Mouse (Mus musculus) heart, adult 2 months (tissue): ENCODE measurements around the gene Dnm1l. TPM values are rescaled to one million over a fixed set of nuclear protein-coding genes. Genes with fewer than 3 reads are reported as not detected.
"Not testable (repeated sequence)": the region's sequence is repeated elsewhere in the genome, so short reads cannot be mapped to it uniquely, and the experiment has no call there.

Experiments used
- DNase-seq, 2 experiments: peaks; one replicate each; pipeline ENCODE4 v3.0.0; 2021
- H3K27ac ChIP-seq: fragments of 200-600 bp; 2 replicates; pipeline ENCODE4 v1.8.1; 2022
- H3K27me3 ChIP-seq: fragments of 200-500 bp; 2 replicates; pipeline ENCODE4 v1.6.1; 2012; ENCODE audit warnings: mild to moderate bottlenecking, low read length, inconsistent platforms, mixed read lengths; ENCODE audit not compliant: control insufficient read depth, insufficient read depth
- H3K36me3 ChIP-seq: fragments of 200-500 bp; 2 replicates; pipeline ENCODE4 v1.6.1; 2012; ENCODE audit warnings: low read length, inconsistent platforms; ENCODE audit not compliant: control insufficient read depth, insufficient read depth
- H3K4me1 ChIP-seq: fragments of 200-500 bp; 2 replicates; pipeline ENCODE4 v1.6.1; 2011; ENCODE audit warnings: low read length; ENCODE audit not compliant: control insufficient read depth, insufficient read depth
- H3K4me3 ChIP-seq: fragments of 200-600 bp; 2 replicates; pipeline ENCODE4 v1.8.1; 2022
- H3K79me2 ChIP-seq: fragments of 200-500 bp; replicated peaks from 2 replicates; pipeline ENCODE4 v1.6.1; 2012; ENCODE audit warnings: mild to moderate bottlenecking, inconsistent platforms, low read length, moderate library complexity, mixed read lengths; ENCODE audit not compliant: control insufficient read depth, insufficient read depth
- H3K9ac ChIP-seq: fragments of 200-500 bp; 2 replicates; pipeline ENCODE4 v1.6.1; 2012; ENCODE audit warnings: low read depth, mild to moderate bottlenecking, control low read depth, inconsistent platforms, low read length, mixed read lengths
- CTCF ChIP-seq: fragments of 200-600 bp; IDR thresholded peaks from 2 replicates; pipeline ENCODE4 v1.8.1; 2022; ENCODE audit warnings: antibody characterized with exemption, mild to moderate bottlenecking, moderate library complexity
- EP300 ChIP-seq: fragments of 200-500 bp; IDR thresholded peaks from 2 replicates; pipeline ENCODE4 v1.6.1; 2011; ENCODE audit warnings: low read depth, low read length, control low read depth; ENCODE audit not compliant: insufficient read depth
- POLR2A ChIP-seq: fragments of 200-500 bp; IDR thresholded peaks from 2 replicates; pipeline ENCODE4 v1.6.1; 2011; ENCODE audit warnings: mild to moderate bottlenecking, low read depth, low read length, control low read depth; ENCODE audit not compliant: insufficient read depth
- WGBS: fragments of 180-500 bp; shearing (Covaris S2); methylation state at CpG from one replicate; pipeline ENCODE4 v1.1.7; 2018; 5-methylcytosine and 5-hydroxymethylcytosine counted together
- intact Hi-C: fragments of 180-260 bp; cut with DNase I; formaldehyde crosslinking; loops from one replicate; pipeline ENCODE4 v1.15.1; 2025
- long read RNA-seq: library from polyadenylated mRNA; stranded (forward); transcript quantifications from one replicate; pipeline ENCODE4 v2.0.0, GENCODE M21; 2021
- polyA plus RNA-seq: library from polyadenylated mRNA; depleted of rRNA; stranded (reverse); fragments of >200 nt; gene quantifications from 2 replicates; pipeline ENCODE4 v1.2.3, GENCODE M21; 2012; rRNA removed
- total RNA-seq, 2 experiments: library from RNA; stranded (reverse); gene quantifications; 2 replicates each; pipeline ENCODE4 v1.2.3; 2021

Gene Dnm1l
- total RNA-seq (10 to 100 TPM; 95.1 to 99.0 TPM), polyA plus RNA-seq (17.5 and 41.0 TPM in 2 replicates)
- long read RNA-seq, transcript Dnm1l-201 (18 exons, 3,951 nt): major isoform, 36 of 87 reads
- long read RNA-seq, partial matches to known transcripts: 4 of 87 reads
- long read RNA-seq, other reads (novel, unspliced or antisense): 45 of 87 reads

- peak within 1 kb of the TSS; percentile 96 for H3K4me3 ChIP-seq
- WGBS: under 1% methylated on average over 55 of the region's 55 CpGs
- H3K27me3 ChIP-seq: no peaks in the 10 kb centered on the region
- TF ChIP-seq POLR2A (peak; percentile 73), CTCF (peak; percentile 61), EP300 (no peak)
- no peaks in the 10 kb centered on the region; the same call in none of the 2 replicates for H3K36me3 ChIP-seq
- DNase-seq: peak; percentile 95
- H3K4me1 ChIP-seq: no peaks in the 10 kb centered on the region; the same call in 1 of the 2 replicates
- intact Hi-C loops: loop anchor here (2.0 to 10.0 kb wide), 2 partner anchors 56 to 226 kb away; partner anchors contain the start of gene Yars2
- peak within 1 kb of the TSS; percentile 70 for H3K9ac ChIP-seq
- peaks cover 2% of the 10 kb centered on the region; the same call in 1 of the 2 replicates for H3K79me2 ChIP-seq
- peak within 1 kb of the TSS; percentile 95 for H3K27ac ChIP-seq
Observed at GRCm38 (mm10) chr16:16358481-16359100, at the start of gene Dnm1l. TSS of gene Dnm1l (minus strand) at chr16:16358959.

GRCm38 (mm10) chr16:16367217-16367616 is 8.5 kb upstream of the Dnm1l start:
- H3K9ac ChIP-seq, H3K4me3 ChIP-seq, H3K27ac ChIP-seq, H3K36me3 ChIP-seq, DNase-seq, H3K4me1 ChIP-seq, H3K27me3 ChIP-seq, H3K79me2 ChIP-seq, intact Hi-C loops: not testable (repeated sequence)
- WGBS: 71% methylated on average over 9 of the region's 9 CpGs

- WGBS: 52% methylated on average over 9 of the region's 9 CpGs
- peak overlapping the region; percentile 95 for H3K27ac ChIP-seq
- H3K9ac ChIP-seq: not testable (repeated sequence)
Observed at GRCm38 (mm10) chr16:16359101-16359482, 333 bp upstream of the Dnm1l start.

GRCm38 (mm10) chr16:16357908-16358307 is 851 bp downstream of the Dnm1l start:
- Histone ChIP-seq H3K79me2 (peaks cover 2% of the 10 kb centered on the region; the same call in 1 of the 2 replicates), H3K27me3 (no peaks in the 10 kb centered on the region), H3K27ac (peak overlapping the region; percentile 95), H3K4me3 (peak overlapping the region; percentile 96), H3K36me3 (no peaks in the 10 kb centered on the region; the same call in none of the 2 replicates), H3K4me1 (no peaks in the 10 kb centered on the region; the same call in 1 of the 2 replicates), H3K9ac (peak overlapping the region; percentile 25; the same call in 1 of the 2 replicates)
- WGBS: 4% methylated on average over 6 of the region's 6 CpGs
- no peak for DNase-seq
- intact Hi-C loops: loop anchor here (2.0 to 10.0 kb wide), 2 partner anchors 55 to 227 kb away; partner anchors contain the start of gene Yars2
- TF ChIP-seq CTCF (no peak), EP300 (no peak), POLR2A (no peak)

More at GRCm38 (mm10) chr16:16359101-16359482, 333 bp upstream of the Dnm1l start:
- not testable (repeated sequence) for H3K4me1 ChIP-seq, H3K27me3 ChIP-seq, DNase-seq, H3K79me2 ChIP-seq, H3K36me3 ChIP-seq
- H3K4me3 ChIP-seq: peak overlapping the region; percentile 96
- intact Hi-C loops: loop anchor here (2.0 to 10.0 kb wide), 2 partner anchors 56 to 226 kb away; partner anchors contain the start of gene Yars2

GRCm38 (mm10) chr16:16346420-16346819 is 12.3 kb downstream of the Dnm1l start:
- no peak overlapping the region for H3K27ac ChIP-seq
- no peaks in the 10 kb centered on the region for H3K4me1 ChIP-seq
- no peaks in the 10 kb centered on the region; the same call in 1 of the 2 replicates for H3K79me2 ChIP-seq
- TF ChIP-seq POLR2A (no peak), EP300 (no peak), CTCF (no peak)
- H3K4me3 ChIP-seq: no peak overlapping the region
- no peak for DNase-seq
- no peaks in the 10 kb centered on the region; the same call in 1 of the 2 replicates for H3K36me3 ChIP-seq
- 82% methylated on average over 5 of the region's 5 CpGs for WGBS
- intact Hi-C loops: no loop called here
- H3K27me3 ChIP-seq: no peaks in the 10 kb centered on the region
- H3K9ac ChIP-seq: no peak overlapping the region

- no peak overlapping the region for H3K4me3 ChIP-seq
- H3K79me2 ChIP-seq: no peaks in the 10 kb centered on the region
- no peak overlapping the region for H3K27ac ChIP-seq
- no peaks in the 10 kb centered on the region; the same call in 1 of the 2 replicates for H3K36me3 ChIP-seq
- no peak for TF ChIP-seq POLR2A
- no peak for TF ChIP-seq EP300
- no peak for TF ChIP-seq CTCF
- no peaks in the 10 kb centered on the region for H3K27me3 ChIP-seq
- no peaks in the 10 kb centered on the region for H3K4me1 ChIP-seq
- 95% methylated on average over 5 of the region's 5 CpGs for WGBS
- no peak overlapping the region for H3K9ac ChIP-seq
- intact Hi-C loops: no loop called here
- DNase-seq: no peak
Observed at GRCm38 (mm10) chr16:16325775-16326336, 32.9 kb downstream of the Dnm1l start.
